Mouse (Mus musculus) liver, postnatal 0 days (tissue): ENCODE measurements at regions not wholly inside any gene's neighbourhood (a gene's known extent, or its start where the extent isn't known, plus 50 kb on each side); places are given as distances from the start of the nearest gene placed in this dataset.

Source experiments
- ATAC-seq: fragments of 200-750 bp; cut with Nextera tagmentation; 2 replicates; pipeline ENCODE4 v1.8.0; 2017; ENCODE audit warnings: mild to moderate bottlenecking, moderate library complexity
- DNase-seq: peaks from one replicate; pipeline ENCODE4 v3.0.0-alpha.2; 2016
- H3K27ac ChIP-seq: fragments of 300-500 bp; sonication (generic); 2 replicates; pipeline ENCODE4 v1.5.1; 2014; ENCODE audit warnings: antibody characterized with exemption, moderate library complexity, mild to moderate bottlenecking, low read depth
- H3K27me3 ChIP-seq: fragments of 300-500 bp; sonication (generic); 2 replicates; pipeline ENCODE4 v1.6.1; 2014; ENCODE audit warnings: low read length, control low read depth, mixed read lengths; ENCODE audit not compliant: insufficient read depth
- H3K36me3 ChIP-seq: fragments of 300-500 bp; sonication (generic); replicated peaks from 2 replicates; pipeline ENCODE4 v1.6.1; 2014; ENCODE audit warnings: mild to moderate bottlenecking, control low read depth, low read length, moderate library complexity, mixed read lengths; ENCODE audit not compliant: insufficient read depth
- H3K4me1 ChIP-seq: fragments of 300-500 bp; sonication (generic); 2 replicates; pipeline ENCODE4 v1.6.1; 2014; ENCODE audit warnings: antibody characterized with exemption, mild to moderate bottlenecking, control low read depth; ENCODE audit not compliant: insufficient read depth
- H3K4me2 ChIP-seq: fragments of 300-500 bp; sonication (generic); 2 replicates; pipeline ENCODE4 v1.6.1; 2014; ENCODE audit warnings: low read depth, mild to moderate bottlenecking, low read length, moderate library complexity, mixed read lengths
- H3K4me3 ChIP-seq: fragments of 300-500 bp; sonication (generic); 2 replicates; pipeline ENCODE4 v1.5.1; 2014; ENCODE audit warnings: low read depth, low read length
- H3K9ac ChIP-seq: fragments of 300-500 bp; sonication (generic); replicated peaks from 2 replicates; pipeline ENCODE4 v1.6.1; 2014; ENCODE audit warnings: mild to moderate bottlenecking, moderate library complexity
- H3K9me3 ChIP-seq: fragments of 300-500 bp; sonication (generic); 2 replicates; pipeline ENCODE4 v1.6.1; 2016; ENCODE audit warnings: mild to moderate bottlenecking, control low read depth, low read length, mixed read lengths
- CTCF ChIP-seq: sonication (generic); IDR thresholded peaks from 2 replicates; pipeline ENCODE4 v1.5.1; 2016; ENCODE audit warnings: antibody characterized with exemption, low read depth
- EP300 ChIP-seq: IDR thresholded peaks from 2 replicates; pipeline ENCODE4 v1.6.1; 2016; ENCODE audit warnings: antibody characterized with exemption, low read depth, mild to moderate bottlenecking
- WGBS: fragments of 180-500 bp; shearing (Covaris S2); extraction: QIAGEN DNeasy Blood & Tissue Kit; methylation state at CpG from one replicate; pipeline ENCODE4 v1.1.7; 2014; ENCODE audit not compliant: insufficient replicate concordance; 5-methylcytosine and 5-hydroxymethylcytosine counted together

DNA sequence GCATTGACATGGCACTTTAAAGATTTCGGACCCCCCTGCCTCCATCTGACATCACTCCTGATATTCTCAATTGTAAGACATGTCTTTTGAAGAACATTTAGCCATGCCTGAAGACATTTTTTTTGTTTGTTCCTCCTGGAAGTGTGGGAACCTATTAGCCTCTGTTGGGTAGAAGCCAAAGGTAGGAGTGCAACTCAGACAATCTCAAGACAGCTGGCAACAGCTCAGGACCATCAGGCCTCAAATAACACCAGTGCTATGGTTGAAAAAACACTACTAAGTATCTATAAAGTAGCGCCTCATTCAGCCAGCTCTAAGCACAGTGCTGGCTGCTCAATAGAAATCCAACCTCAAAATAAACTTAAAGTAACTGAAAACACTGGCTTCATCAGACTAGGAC is 154.3 kb upstream of the Tmc1 start:
- Histone ChIP-seq H3K9ac (no peak overlapping the region), H3K27ac (no peak overlapping the region), H3K27me3 (no peaks in the 10 kb centered on the region), H3K4me2 (no peak overlapping the region), H3K9me3 (no peaks in the 10 kb centered on the region), H3K36me3 (no peaks in the 10 kb centered on the region), H3K4me1 (peaks cover 17% of the 10 kb centered on the region), H3K4me3 (no peak overlapping the region)
- DNase-seq = no peak
- WGBS = 82% methylated on average over 2 of the region's 2 CpGs
- TF ChIP-seq EP300 (no peak), CTCF (no peak)
- ATAC-seq = no peak

DNA sequence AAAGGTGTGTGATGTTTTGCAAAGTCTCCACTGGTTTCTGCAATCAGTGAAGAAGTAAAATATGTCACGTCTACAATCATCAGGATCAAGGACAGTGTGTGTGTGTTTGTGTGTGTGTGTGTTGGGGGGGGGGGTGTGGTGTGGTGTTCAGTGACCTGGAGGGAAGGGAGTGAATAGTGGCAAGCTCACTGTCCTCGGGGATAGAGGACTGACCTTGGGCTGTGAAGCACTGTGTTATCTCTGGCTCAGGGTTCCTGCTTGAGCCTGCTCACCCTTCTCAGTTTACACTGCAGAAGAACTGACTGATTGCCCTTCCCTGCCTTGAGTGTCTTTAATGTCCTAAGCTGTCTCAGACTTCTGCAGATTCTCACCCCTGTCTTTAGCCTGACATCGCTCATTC is 153.7 kb upstream of the Tmc1 start:
- Histone ChIP-seq H3K36me3 (no peaks in the 10 kb centered on the region), H3K4me3 (no peak overlapping the region), H3K4me1 (peaks cover 17% of the 10 kb centered on the region), H3K9ac (no peak overlapping the region), H3K27ac (no peak overlapping the region), H3K9me3 (no peaks in the 10 kb centered on the region), H3K4me2 (peak overlapping the region; percentile 53), H3K27me3 (no peaks in the 10 kb centered on the region)
- DNase-seq (no peak), ATAC-seq (no peak)
- TF ChIP-seq EP300 (no peak), CTCF (no peak)
- WGBS = 43% methylated on average over 3 of the region's 3 CpGs

DNA sequence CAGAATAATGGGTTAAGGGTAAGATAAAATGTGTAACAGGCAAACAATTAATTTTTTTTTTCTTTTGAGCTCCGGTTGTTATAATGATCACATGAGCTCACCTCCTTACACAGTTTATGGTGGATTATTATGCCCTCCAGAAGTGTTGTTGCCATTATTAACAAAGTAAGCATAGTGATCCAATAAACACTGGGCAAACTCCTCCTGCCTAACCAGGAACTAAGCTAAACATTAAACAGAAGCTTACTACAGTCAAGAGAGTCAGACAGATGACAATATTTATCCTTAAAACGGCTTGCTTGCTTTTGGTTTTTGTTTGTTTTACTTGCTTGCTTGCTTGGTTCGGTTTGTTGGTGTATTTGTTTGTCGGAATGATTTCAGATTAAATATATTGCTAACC is 153.3 kb upstream of the Tmc1 start:
- Histone ChIP-seq H3K4me3 (no peak overlapping the region), H3K9ac (no peak overlapping the region), H3K9me3 (no peaks in the 10 kb centered on the region), H3K4me2 (peak overlapping the region; percentile 53), H3K27ac (no peak overlapping the region; the same call in 1 of the 2 replicates), H3K4me1 (peaks cover 17% of the 10 kb centered on the region), H3K36me3 (no peaks in the 10 kb centered on the region), H3K27me3 (no peaks in the 10 kb centered on the region)
- DNase-seq = no peak
- 54% methylated on average over 4 of the region's 4 CpGs for WGBS
- ATAC-seq = no peak; the same call in 1 of the 2 replicates
- TF ChIP-seq CTCF (no peak), EP300 (no peak)

DNA sequence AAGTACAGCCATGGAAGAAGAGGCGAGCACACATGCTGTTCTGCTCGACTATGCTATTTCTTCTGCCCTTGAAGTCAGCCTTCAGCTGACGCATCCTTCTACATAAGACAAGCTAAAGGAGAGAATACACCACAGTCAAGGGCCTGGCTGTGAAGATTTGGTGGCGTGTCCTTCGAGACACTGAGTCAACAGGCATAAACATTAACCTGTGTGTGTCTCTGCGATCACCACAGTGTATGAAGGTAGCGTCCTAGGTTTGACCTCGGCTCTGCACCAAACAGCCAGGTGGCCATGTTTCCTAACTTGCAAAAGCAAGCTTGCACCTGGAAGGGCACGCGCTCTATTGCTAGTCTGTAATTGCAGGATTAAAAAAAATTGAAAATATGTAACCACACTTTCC is 152.8 kb upstream of the Tmc1 start:
- 73% methylated on average over 10 of the region's 10 CpGs for WGBS
- no peaks in the 10 kb centered on the region for H3K36me3 ChIP-seq
- no peaks in the 10 kb centered on the region for H3K9me3 ChIP-seq
- DNase-seq (no peak), ATAC-seq (no peak)
- H3K9ac ChIP-seq = no peak overlapping the region
- TF ChIP-seq EP300 = no peak
- no peak for TF ChIP-seq CTCF
- no peaks in the 10 kb centered on the region for H3K27me3 ChIP-seq
- no peak overlapping the region for H3K4me2 ChIP-seq
- no peak overlapping the region for H3K4me3 ChIP-seq
- H3K4me1 ChIP-seq = peaks cover 17% of the 10 kb centered on the region
- H3K27ac ChIP-seq = peak overlapping the region; percentile 41

DNA sequence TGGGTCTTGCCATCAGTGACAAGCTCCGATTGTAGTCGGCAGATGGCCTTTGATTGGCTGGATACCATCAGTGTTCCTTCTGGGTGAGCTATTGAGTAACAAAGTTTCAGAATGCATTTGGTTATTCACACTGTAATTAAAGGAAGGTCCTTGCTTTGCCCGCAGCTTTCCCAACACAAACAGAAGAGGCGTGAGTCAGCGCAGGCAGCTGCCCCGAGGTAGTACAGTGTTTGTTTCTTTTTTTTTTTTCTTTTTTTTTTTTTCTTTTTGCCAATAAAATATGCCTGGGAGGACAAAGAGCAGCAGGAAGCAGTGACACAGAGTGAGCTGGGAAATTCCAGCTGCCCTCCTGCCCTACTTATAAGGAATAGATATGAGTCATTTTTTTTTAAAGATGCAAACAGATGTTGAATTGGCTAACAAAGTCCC is 152.3 kb upstream of the Tmc1 start:
- no peak overlapping the region for H3K9ac ChIP-seq
- H3K36me3 ChIP-seq = no peaks in the 10 kb centered on the region
- TF ChIP-seq CTCF = no peak
- TF ChIP-seq EP300 = peak; percentile 55; the same call in 1 of the 2 replicates
- peak overlapping the region; percentile 41; the same call in 1 of the 2 replicates for H3K27ac ChIP-seq
- DNase-seq (peak; percentile 15), ATAC-seq (peak; percentile 35)
- 38% methylated on average over 6 of the region's 6 CpGs for WGBS
- H3K9me3 ChIP-seq = no peaks in the 10 kb centered on the region
- H3K4me1 ChIP-seq = peaks cover 17% of the 10 kb centered on the region
- H3K27me3 ChIP-seq = no peaks in the 10 kb centered on the region
- peak overlapping the region; percentile 10; the same call in 1 of the 2 replicates for H3K4me2 ChIP-seq
- H3K4me3 ChIP-seq = no peak overlapping the region

DNA sequence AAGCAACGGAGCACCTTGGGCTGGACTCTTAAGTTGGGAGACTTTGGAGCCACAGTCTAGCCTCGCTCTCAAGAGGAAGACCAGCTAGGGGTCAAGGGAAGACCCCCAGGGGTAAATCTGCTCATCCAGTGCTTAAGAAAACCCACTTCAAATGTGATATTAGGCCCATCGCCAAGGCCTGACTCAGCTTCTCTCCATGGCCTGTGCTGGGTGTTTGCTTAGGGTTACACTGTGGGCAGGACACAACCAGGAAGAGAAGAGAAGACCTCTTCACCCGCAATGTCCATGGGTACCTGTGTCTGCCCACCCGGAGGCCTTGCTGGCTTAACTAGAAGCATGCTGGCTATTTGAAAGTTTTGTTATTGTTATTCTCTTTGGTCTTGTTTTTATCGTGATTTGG is 151.0 kb upstream of the Tmc1 start:
- no peak for ATAC-seq
- TF ChIP-seq EP300 = no peak
- no peak for TF ChIP-seq CTCF
- H3K9me3 ChIP-seq = no peaks in the 10 kb centered on the region
- no peak overlapping the region for H3K4me3 ChIP-seq
- H3K27ac ChIP-seq = peak overlapping the region; percentile 3; the same call in 1 of the 2 replicates
- H3K9ac ChIP-seq = no peak overlapping the region
- DNase-seq = no peak
- H3K36me3 ChIP-seq = no peaks in the 10 kb centered on the region
- no peaks in the 10 kb centered on the region for H3K27me3 ChIP-seq
- WGBS = 73% methylated on average over 6 of the region's 6 CpGs
- no peak overlapping the region for H3K4me2 ChIP-seq
- peaks cover 17% of the 10 kb centered on the region for H3K4me1 ChIP-seq

DNA sequence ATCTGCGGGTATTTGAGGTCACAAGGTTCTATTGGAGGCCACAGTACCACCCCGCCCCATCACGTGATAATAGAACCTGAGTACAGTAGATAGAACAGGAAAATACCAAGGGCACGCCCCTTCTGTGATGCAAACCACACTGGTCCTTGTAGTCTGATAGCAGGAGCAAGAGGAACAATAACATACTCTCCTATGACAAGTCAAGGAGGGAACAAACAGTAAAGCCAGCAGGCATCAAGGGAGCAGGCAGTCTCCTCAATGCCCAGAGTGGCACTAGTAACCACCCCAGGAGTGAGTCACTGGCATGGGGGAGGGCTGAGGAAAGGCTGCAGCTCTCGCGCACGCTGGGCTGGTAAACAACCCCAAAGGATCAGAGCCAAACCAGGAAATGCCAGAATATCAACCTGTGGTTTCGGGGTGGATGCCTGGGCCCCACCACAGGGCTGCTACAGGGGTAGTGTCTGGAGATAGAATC is 150.5 kb upstream of the Tmc1 start:
- Histone ChIP-seq H3K4me2 (no peak overlapping the region), H3K4me3 (no peak overlapping the region), H3K9me3 (no peaks in the 10 kb centered on the region), H3K27ac (no peak overlapping the region), H3K4me1 (peaks cover 17% of the 10 kb centered on the region), H3K9ac (no peak overlapping the region), H3K27me3 (no peaks in the 10 kb centered on the region), H3K36me3 (no peaks in the 10 kb centered on the region)
- DNase-seq = peak; percentile 30
- peak; percentile 76 for ATAC-seq
- 37% methylated on average over 8 of the region's 8 CpGs for WGBS
- TF ChIP-seq EP300 (no peak), CTCF (no peak)
